Mouse (Mus musculus) left cerebral cortex, adult 8-10 months (tissue): ENCODE measurements around the gene Il9r. TPM values are rescaled to one million over a fixed set of nuclear protein-coding genes. Genes with fewer than 3 reads are reported as not detected.
"Not testable (repeated sequence)": the region's sequence is repeated elsewhere in the genome, so short reads cannot be mapped to it uniquely, and the experiment has no call there.

Source experiments
- DNase-seq, 2 experiments: peaks; one replicate each; pipeline ENCODE4 v3.0.0; 2022; ENCODE audit warnings: low spot score in 2 of 2
- total RNA-seq, 4 experiments: library from RNA; stranded (reverse); gene quantifications; 2 replicates each; pipeline ENCODE4 v1.2.4; 2022

Il9r gene
- total RNA-seq, 4 experiments from 2014 or later: not detected

GRCm38 (mm10) chr11:32227041-32227440 is 27.0 kb upstream of the Il9r start:
- DNase-seq: no peak

GRCm38 (mm10) chr11:32226124-32226871 is 26.2 kb upstream of the Il9r start, which contains the start of gene Mpg:
Gene Mpg (plus strand): TSS chr11:32226505.
- DNase-seq: peak; percentile 71 to 86

GRCm38 (mm10) chr11:32225222-32226104 is 25.4 kb upstream of the Il9r start:
- no peak for DNase-seq

- no peak for DNase-seq
Observed at GRCm38 (mm10) chr11:32224468-32225139, 24.5 kb upstream of the Il9r start.

GRCm38 (mm10) chr11:32223297-32223967 is 23.4 kb upstream of the Il9r start:
- no peak for DNase-seq

GRCm38 (mm10) chr11:32222570-32223194 is 22.6 kb upstream of the Il9r start:
- no peak for DNase-seq

GRCm38 (mm10) chr11:32221951-32222409 is 21.9 kb upstream of the Il9r start, which contains the start of gene Rhbdf1:
Gene Rhbdf1 (minus strand): TSS chr11:32222300.
- DNase-seq: no peak

GRCm38 (mm10) chr11:32221225-32221950 is 21.3 kb upstream of the Il9r start:
- no peak for DNase-seq

GRCm38 (mm10) chr11:32220607-32221224 is 20.6 kb upstream of the Il9r start:
- DNase-seq: no peak

GRCm38 (mm10) chr11:32219287-32219686 is 19.2 kb upstream of the Il9r start:
- DNase-seq: no peak

- no peak for DNase-seq
Observed at GRCm38 (mm10) chr11:32218501-32219050, 18.5 kb upstream of the Il9r start.

GRCm38 (mm10) chr11:32216851-32217250 is 16.8 kb upstream of the Il9r start:
- no peak for DNase-seq

GRCm38 (mm10) chr11:32215372-32216162 is 15.5 kb upstream of the Il9r start:
- no peak for DNase-seq

GRCm38 (mm10) chr11:32210623-32211022 is 10.5 kb upstream of the Il9r start:
- DNase-seq: no peak

- DNase-seq: peak; percentile 91 to 96
Observed at GRCm38 (mm10) chr11:32205058-32205873, 5.2 kb upstream of the Il9r start, which contains the start of gene Snrnp25. Gene Snrnp25 (plus strand): TSS chr11:32205415.

GRCm38 (mm10) chr11:32201922-32202685 is 2.0 kb upstream of the Il9r start:
- no peak for DNase-seq

- not testable (repeated sequence) for DNase-seq
Observed at GRCm38 (mm10) chr11:32200992-32201391, 913 bp upstream of the Il9r start.
